Mouse (Mus musculus) hindbrain, embryonic 15.5 days (tissue): ENCODE data around the gene Map3k1. TPM values are rescaled to one million over a fixed set of nuclear protein-coding genes. Genes with fewer than 3 reads are reported as not detected.
A peak's percentile ranks its signal among the peaks of the same experiment; 100 is the strongest.

Experiments
- ATAC-seq: fragments of 200-750 bp; cut with Nextera tagmentation; 2 replicates; pipeline ENCODE4 v1.8.0; 2017; ENCODE audit warnings: low read depth, moderate number of reproducible peaks, moderate TSS enrichment; ENCODE audit not compliant: low FRiP score
- H3K27ac ChIP-seq: fragments of 300-500 bp; sonication (generic); replicated peaks from 2 replicates; pipeline ENCODE4 v1.5.1; 2015; ENCODE audit warnings: mild to moderate bottlenecking, inconsistent platforms
- H3K27me3 ChIP-seq: fragments of 300-500 bp; sonication (generic); 2 replicates; pipeline ENCODE4 v1.6.1; 2015; ENCODE audit warnings: control low read depth, inconsistent platforms
- H3K36me3 ChIP-seq: fragments of 300-500 bp; sonication (generic); 2 replicates; pipeline ENCODE4 v1.6.1; 2015; ENCODE audit warnings: control low read depth, inconsistent platforms
- H3K4me1 ChIP-seq: fragments of 300-500 bp; sonication (generic); replicated peaks from 2 replicates; pipeline ENCODE4 v1.6.1; 2015; ENCODE audit warnings: control low read depth, inconsistent platforms
- H3K4me2 ChIP-seq: fragments of 300-500 bp; sonication (generic); 2 replicates; pipeline ENCODE4 v1.6.1; 2015; ENCODE audit warnings: moderate library complexity, mild to moderate bottlenecking, inconsistent platforms
- H3K4me3 ChIP-seq: fragments of 300-500 bp; sonication (generic); 2 replicates; pipeline ENCODE4 v1.5.1; 2015; ENCODE audit warnings: mild to moderate bottlenecking, inconsistent platforms
- H3K9ac ChIP-seq: fragments of 300-500 bp; sonication (generic); 2 replicates; pipeline ENCODE4 v1.6.1; 2015; ENCODE audit warnings: inconsistent platforms
- H3K9me3 ChIP-seq: fragments of 300-500 bp; sonication (generic); 2 replicates; pipeline ENCODE4 v1.6.1; 2016; ENCODE audit warnings: control low read depth, inconsistent platforms
- WGBS: fragments of 180-500 bp; shearing (Covaris S2); methylation state at CpG from one replicate; pipeline ENCODE4 v1.1.7; 2015; 5-methylcytosine and 5-hydroxymethylcytosine counted together
- polyA plus RNA-seq: library from polyadenylated mRNA; unstranded; fragments of >200 nt; fragmentation: Nextera tagmentation; extraction: Ambion mirVana; gene quantifications from 2 replicates; pipeline ENCODE4 v1.2.1, GENCODE M21; 2015

Gene Map3k1
- 11.3 and 12.6 TPM in 2 replicates for polyA plus RNA-seq

- WGBS = under 1% methylated on average over 101 of the region's 136 CpGs
- peak within 1 kb of the TSS; percentile 95 for H3K9ac ChIP-seq
- no peaks in the 10 kb centered on the region for H3K27me3 ChIP-seq
- peaks cover 36% of the 10 kb centered on the region for H3K4me1 ChIP-seq
- peak within 1 kb of the TSS; percentile 99 for H3K27ac ChIP-seq
- H3K9me3 ChIP-seq = no peaks in the 10 kb centered on the region
- no peaks in the 10 kb centered on the region for H3K36me3 ChIP-seq
- H3K4me3 ChIP-seq = peak within 1 kb of the TSS; percentile 91
- H3K4me2 ChIP-seq = peak within 1 kb of the TSS; percentile 92
- peak; percentile 86 for ATAC-seq
Observed at GRCm38 (mm10) chr13:111808637-111809465, at the start of gene Map3k1. Gene Map3k1 (minus strand): TSS chr13:111808993.

GRCm38 (mm10) chr13:111856786-111857455 is 48.1 kb upstream of the Map3k1 start:
- H3K27me3 ChIP-seq = no peaks in the 10 kb centered on the region
- ATAC-seq = no peak

GRCm38 (mm10) chr13:111856232-111856631 is 47.4 kb upstream of the Map3k1 start:
- Histone ChIP-seq H3K4me2 (no peak overlapping the region), H3K27me3 (no peaks in the 10 kb centered on the region), H3K4me1 (no peaks in the 10 kb centered on the region), H3K9me3 (no peaks in the 10 kb centered on the region), H3K9ac (no peak overlapping the region), H3K27ac (no peak overlapping the region), H3K4me3 (no peak overlapping the region), H3K36me3 (no peaks in the 10 kb centered on the region)
- no peak for ATAC-seq
- 98% methylated on average over 7 of the region's 7 CpGs for WGBS

More at GRCm38 (mm10) chr13:111856786-111857455, 48.1 kb upstream of the Map3k1 start:
- Histone ChIP-seq H3K36me3 (no peaks in the 10 kb centered on the region), H3K27ac (no peak overlapping the region), H3K9ac (no peak overlapping the region), H3K9me3 (no peaks in the 10 kb centered on the region), H3K4me3 (no peak overlapping the region), H3K4me1 (no peaks in the 10 kb centered on the region), H3K4me2 (no peak overlapping the region)
- WGBS = 73% methylated on average over 7 of the region's 7 CpGs

- Histone ChIP-seq H3K27me3 (no peaks in the 10 kb centered on the region), H3K9me3 (no peaks in the 10 kb centered on the region), H3K4me1 (no peaks in the 10 kb centered on the region), H3K4me2 (no peak overlapping the region), H3K36me3 (no peaks in the 10 kb centered on the region), H3K4me3 (no peak overlapping the region), H3K27ac (no peak overlapping the region), H3K9ac (no peak overlapping the region)
- no peak for ATAC-seq
- 91% methylated on average over 9 of the region's 9 CpGs for WGBS
Observed at GRCm38 (mm10) chr13:111852451-111853224, 43.8 kb upstream of the Map3k1 start.

GRCm38 (mm10) chr13:111850046-111850837 is 41.4 kb upstream of the Map3k1 start:
- Histone ChIP-seq H3K4me2 (no peak overlapping the region), H3K27me3 (no peaks in the 10 kb centered on the region), H3K36me3 (no peaks in the 10 kb centered on the region), H3K27ac (no peak overlapping the region), H3K9ac (no peak overlapping the region), H3K4me1 (no peaks in the 10 kb centered on the region), H3K9me3 (no peaks in the 10 kb centered on the region), H3K4me3 (no peak overlapping the region)
- 93% methylated on average over 12 of the region's 12 CpGs for WGBS
- ATAC-seq = no peak

GRCm38 (mm10) chr13:111845471-111845870 is 36.7 kb upstream of the Map3k1 start:
- Histone ChIP-seq H3K36me3 (no peaks in the 10 kb centered on the region), H3K27ac (no peak overlapping the region), H3K9me3 (no peaks in the 10 kb centered on the region), H3K4me1 (no peaks in the 10 kb centered on the region), H3K4me3 (no peak overlapping the region), H3K9ac (no peak overlapping the region), H3K4me2 (no peak overlapping the region), H3K27me3 (no peaks in the 10 kb centered on the region)
- ATAC-seq = no peak
- WGBS = 47% methylated on average over 9 of the region's 9 CpGs

- no peaks in the 10 kb centered on the region for H3K9me3 ChIP-seq
- H3K27ac ChIP-seq = no peak overlapping the region
- H3K4me2 ChIP-seq = no peak overlapping the region
- H3K4me3 ChIP-seq = no peak overlapping the region
- no peaks in the 10 kb centered on the region for H3K27me3 ChIP-seq
- 88% methylated on average over 3 of the region's 3 CpGs for WGBS
- H3K9ac ChIP-seq = no peak overlapping the region
- no peaks in the 10 kb centered on the region for H3K4me1 ChIP-seq
- no peaks in the 10 kb centered on the region for H3K36me3 ChIP-seq
- no peak for ATAC-seq
Observed at GRCm38 (mm10) chr13:111844313-111844712, 35.5 kb upstream of the Map3k1 start.

GRCm38 (mm10) chr13:111835787-111836186 is 27.0 kb upstream of the Map3k1 start:
- Histone ChIP-seq H3K9ac (no peak overlapping the region), H3K4me3 (no peak overlapping the region), H3K27ac (no peak overlapping the region), H3K4me1 (no peaks in the 10 kb centered on the region), H3K4me2 (no peak overlapping the region), H3K9me3 (no peaks in the 10 kb centered on the region), H3K36me3 (no peaks in the 10 kb centered on the region), H3K27me3 (no peaks in the 10 kb centered on the region)
- 79% methylated on average over 8 of the region's 8 CpGs for WGBS
- no peak for ATAC-seq

- Histone ChIP-seq H3K4me3 (no peak overlapping the region), H3K27me3 (no peaks in the 10 kb centered on the region), H3K36me3 (no peaks in the 10 kb centered on the region), H3K27ac (no peak overlapping the region), H3K9ac (no peak overlapping the region), H3K4me1 (no peaks in the 10 kb centered on the region), H3K4me2 (peak overlapping the region; percentile 26; the same call in 1 of the 2 replicates), H3K9me3 (no peaks in the 10 kb centered on the region)
- no peak for ATAC-seq
- WGBS = 45% methylated on average over 11 of the region's 11 CpGs
Observed at GRCm38 (mm10) chr13:111834613-111835012, 25.8 kb upstream of the Map3k1 start.

GRCm38 (mm10) chr13:111829473-111829872 is 20.7 kb upstream of the Map3k1 start:
- Histone ChIP-seq H3K36me3 (no peaks in the 10 kb centered on the region), H3K4me1 (no peaks in the 10 kb centered on the region), H3K4me2 (no peak overlapping the region), H3K9ac (no peak overlapping the region), H3K27ac (no peak overlapping the region), H3K27me3 (no peaks in the 10 kb centered on the region), H3K9me3 (no peaks in the 10 kb centered on the region), H3K4me3 (no peak overlapping the region)
- 23% methylated on average over 2 of the region's 2 CpGs for WGBS
- ATAC-seq = no peak

- Histone ChIP-seq H3K27ac (no peak overlapping the region), H3K4me3 (no peak overlapping the region)
Observed at GRCm38 (mm10) chr13:111827481-111827880, 18.7 kb upstream of the Map3k1 start.

More at GRCm38 (mm10) chr13:111827481-111827880, 18.7 kb upstream of the Map3k1 start:
- no peaks in the 10 kb centered on the region for H3K9me3 ChIP-seq
- ATAC-seq = no peak
- H3K4me2 ChIP-seq = no peak overlapping the region
- H3K9ac ChIP-seq = no peak overlapping the region
- H3K36me3 ChIP-seq = no peaks in the 10 kb centered on the region
- H3K4me1 ChIP-seq = no peaks in the 10 kb centered on the region
- 81% methylated on average over 4 of the region's 4 CpGs for WGBS
- no peaks in the 10 kb centered on the region for H3K27me3 ChIP-seq
